Mouse (Mus musculus): ENCODE data around the gene Wdr75. TPM values are rescaled to one million over a fixed set of nuclear protein-coding genes. Genes with fewer than 3 reads are reported as not detected.

Wdr75 gene
- 10 to 100 TPM; 36.1 to 48.6 TPM for polyA plus RNA-seq (2017; shearing (Covaris generic))

DNA sequence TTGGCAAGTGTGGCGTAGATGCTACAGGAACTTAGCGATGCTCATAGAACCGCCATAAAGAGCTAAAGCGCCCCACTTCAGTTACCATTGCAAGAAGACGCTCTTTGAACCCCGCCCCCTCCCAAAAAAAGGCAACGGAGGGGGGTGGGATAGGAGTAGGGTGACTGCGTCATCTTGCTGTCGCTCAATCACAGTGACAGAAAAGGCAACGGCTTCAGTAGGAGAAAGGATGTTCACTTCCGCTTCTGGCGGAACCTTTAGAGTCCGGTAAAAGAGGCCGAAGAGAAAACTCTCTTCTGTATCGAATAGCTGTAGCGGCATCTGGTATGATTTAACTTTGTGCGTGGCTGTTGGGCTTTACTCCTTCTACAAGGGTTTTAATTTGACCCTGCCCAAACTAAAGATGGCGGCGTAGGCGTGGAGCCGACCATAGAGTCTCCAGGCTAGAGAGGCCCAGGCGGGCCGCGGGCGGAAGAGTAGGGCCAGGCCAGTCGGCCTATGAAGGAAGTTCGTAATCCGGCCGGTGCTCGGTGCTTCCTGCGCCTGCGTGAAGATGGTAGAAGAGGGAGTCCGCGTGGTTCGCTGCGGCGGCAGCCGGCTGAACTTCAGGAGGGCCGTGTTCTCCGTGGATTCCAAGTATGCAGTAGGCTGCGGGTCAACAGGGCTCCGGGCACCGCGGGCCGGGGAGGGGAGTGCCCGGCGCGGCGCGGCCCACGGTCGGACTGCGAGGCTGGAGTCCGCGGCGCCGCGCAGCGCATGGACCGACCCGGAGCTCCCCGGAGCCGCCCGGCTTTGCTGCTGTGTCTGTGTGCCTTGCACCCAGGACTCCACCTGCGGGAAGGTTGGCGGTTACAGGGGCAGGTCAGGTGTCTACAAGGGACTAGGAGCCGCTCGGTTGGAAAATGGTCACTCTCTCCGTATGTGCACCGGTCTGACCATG, at the start of gene Wdr75:
Gene Wdr75, plus strand, starts transcription at position 198 of the 940 bp plus-strand sequence.

Other genes starting within 250 kb of the Wdr75 start
- gene Gm5269, start 95.1 kb downstream of the Wdr75 start, polyA plus RNA-seq (2017; shearing (Covaris generic)), result not detected
- gene Slc40a1, start 131.4 kb downstream of the Wdr75 start, polyA plus RNA-seq (2017; shearing (Covaris generic)), result 10 to 100 TPM in 1 of 2 experiments, 1 to 10 TPM in 1; 4.8 to 11.3 TPM

Measured in activated CD4-positive, CD25-positive, alpha-beta regulatory T cell (primary cell).